Mouse (Mus musculus): ENCODE results near the gene Slc7a1.

The Slc7a1 gene

DNA sequence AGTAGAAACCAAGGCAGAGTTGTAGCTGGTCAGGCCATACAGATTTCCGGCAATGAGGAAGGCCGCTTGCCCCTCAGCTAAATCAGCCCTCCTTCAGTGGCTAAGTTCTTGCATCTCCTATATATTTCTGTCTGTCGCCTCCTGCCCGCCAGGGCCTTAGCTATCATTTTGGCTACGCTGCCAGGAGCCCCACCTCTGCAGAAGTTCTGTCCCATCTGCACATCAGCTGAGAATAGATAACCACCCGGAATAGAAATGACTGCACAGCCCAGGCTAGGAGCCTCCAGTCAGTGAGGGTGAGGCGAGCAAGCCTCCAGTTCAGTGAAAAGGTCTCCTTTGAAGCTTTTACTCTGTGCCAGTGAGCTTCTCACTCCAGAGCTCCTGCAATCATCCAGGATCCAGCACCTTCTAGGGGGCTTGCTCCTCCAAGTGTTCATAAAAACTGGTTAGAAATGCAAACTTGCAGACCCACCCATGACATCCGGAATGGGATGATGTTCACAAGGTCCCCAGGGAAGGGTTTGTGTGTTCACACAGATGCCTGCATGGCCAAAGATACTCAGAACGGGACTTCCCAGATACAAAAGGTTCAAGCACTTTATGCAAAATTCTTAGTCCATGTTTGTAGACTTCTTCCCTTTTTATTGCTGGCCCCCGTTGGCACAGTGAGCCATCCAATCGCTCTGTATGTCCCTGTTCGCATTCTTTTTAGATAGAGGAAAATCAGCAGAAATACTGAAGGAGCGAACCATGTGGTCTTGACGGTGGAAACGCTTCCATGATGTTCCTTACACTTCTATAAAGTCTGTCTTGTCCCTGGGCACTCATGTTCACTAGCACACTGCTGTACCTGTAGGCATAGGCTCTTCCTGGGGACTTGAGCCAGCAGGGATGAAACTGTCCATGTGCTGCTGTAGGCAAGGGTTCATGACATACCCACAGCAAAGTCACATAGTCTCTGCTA, 10.4 kb downstream of the Slc7a1 start:
- DNase-seq (ENCODE audit: low spot score): no peak

DNA sequence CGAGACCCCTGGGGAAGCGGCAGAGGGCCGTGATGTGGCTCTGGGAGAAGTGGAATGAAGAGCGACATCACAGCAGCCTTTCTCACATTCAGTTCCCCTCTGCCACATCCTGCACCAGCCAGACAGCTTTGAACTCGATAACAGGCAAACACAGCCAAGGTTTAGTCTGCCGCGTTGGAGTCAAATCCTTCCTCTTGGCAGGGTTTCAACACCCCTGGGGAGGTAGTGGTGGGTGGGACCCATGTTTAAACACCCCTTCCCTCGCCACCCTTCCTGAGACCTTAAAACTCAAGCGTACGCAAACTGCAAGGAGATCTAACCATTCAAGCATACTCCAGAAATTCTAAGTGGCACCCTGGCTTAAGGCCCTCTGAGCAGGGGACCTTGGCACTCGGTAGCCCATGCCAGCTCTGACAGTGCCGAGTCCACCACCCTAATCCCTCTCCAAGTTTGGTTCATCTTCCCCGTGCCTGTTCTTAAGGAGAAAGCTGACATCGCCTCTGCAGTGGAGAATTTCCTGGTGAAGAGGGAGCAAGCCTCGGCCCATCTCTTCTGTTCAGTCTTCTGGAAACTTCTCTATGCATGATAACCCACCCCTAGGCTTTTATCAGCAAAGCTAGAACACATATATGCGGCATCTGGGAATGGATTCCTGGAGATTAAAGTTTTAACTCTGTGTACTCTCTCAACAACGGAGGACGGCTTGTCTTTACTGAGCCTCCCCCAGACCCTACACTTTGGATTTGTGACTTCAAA, 11.3 kb downstream of the Slc7a1 start:
- no peak for DNase-seq (ENCODE audit: low spot score)

DNA sequence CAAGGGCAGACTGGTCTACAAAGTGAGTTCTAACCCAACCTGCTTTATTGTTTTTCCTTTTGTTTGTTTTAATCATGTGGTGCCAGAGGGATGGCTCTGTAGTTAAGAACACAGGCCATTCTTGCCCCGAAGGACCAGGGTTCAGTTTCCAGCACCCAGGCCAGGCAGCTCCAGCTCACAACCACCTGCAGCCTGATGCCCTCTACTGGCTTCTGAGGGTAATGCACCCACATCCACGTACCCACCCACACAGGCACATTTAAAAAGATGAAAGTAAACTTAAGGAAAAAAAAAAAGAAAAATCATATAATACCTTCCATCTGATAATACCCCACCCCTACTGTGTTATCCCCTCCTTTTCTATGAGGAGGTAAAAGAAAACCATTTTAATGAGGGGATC, 11.9 kb downstream of the Slc7a1 start:
- DNase-seq (ENCODE audit: low spot score): no peak

DNA sequence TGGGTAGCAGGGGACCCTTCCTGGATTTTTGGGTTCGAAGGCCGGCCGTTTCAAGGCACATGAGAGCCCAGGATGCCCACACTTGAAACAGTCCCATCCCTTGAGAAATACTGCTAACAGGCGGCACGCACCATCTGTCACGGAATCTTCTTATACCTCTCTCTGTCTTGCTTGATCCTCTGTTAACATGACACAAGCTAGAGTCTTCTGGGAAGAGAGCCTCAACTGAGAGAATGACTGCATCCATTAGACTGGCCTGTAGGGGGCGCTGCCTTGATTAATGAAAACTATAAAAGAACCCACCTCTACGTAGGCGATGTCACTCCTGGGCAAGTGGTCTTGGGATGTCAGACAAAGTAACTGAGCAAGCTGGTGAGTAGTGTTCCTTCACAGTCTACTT, 13.2 kb downstream of the Slc7a1 start:
- no peak for DNase-seq (ENCODE audit: low spot score)

DNA sequence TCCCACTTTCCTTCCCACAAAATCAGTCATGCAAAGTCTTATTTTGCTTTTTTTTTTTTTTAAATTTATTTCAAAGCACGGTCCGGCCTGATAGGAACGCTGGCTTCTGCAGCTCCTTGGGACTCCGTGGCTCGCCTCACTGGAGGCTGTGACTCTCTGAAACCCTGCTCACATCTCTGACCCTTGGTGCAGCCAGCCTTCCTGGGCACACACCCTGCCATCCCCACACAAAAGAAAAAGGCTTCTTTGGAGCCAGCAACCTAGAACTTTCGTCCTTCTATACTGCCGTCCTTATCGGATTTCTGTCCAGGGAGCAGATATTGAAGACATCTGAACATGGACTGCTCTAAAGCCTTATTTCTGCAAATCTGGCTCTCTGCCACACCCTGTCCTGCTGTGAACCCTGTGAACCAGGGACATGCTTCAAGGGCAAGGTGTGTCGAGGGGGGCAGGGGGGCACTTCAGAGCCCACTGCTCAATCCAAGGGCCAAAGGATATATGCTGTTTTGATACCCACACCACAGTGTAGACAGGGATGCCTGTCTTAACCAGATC, 15.1 kb downstream of the Slc7a1 start:
- DNase-seq (ENCODE audit: low spot score): no peak

DNA sequence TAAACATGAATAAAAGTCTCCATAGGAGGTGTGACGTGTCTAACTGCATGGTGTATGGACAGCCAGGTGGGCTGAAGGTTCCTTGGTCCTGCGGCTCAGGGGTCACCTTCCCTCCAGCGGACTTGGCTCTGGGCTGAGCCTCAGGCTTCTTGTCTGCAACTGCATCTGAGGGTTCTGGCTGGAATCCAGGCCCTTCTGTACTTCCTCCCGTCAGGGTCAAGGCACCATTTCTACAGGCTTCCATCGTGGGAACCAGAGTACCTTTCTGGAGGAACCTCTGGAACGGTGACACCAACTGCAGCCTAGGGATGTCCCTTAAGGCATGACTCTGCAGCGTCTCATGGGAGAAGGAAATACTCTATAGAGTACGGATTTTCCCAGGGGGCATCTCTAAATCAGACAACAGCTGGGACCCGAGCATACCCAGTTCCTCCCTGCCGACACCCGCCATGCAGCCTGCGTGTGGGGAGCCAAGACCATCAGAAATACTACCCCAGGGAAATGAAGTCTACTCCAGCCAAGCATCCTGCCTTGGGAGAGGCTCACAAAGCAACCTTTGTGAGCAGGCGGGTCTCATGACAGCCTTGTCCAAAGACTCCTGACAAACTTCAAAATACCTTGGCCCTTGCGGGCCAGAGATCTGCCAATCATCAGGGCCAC, 15.7 kb downstream of the Slc7a1 start:
- no peak for DNase-seq (ENCODE audit: low spot score)

DNA sequence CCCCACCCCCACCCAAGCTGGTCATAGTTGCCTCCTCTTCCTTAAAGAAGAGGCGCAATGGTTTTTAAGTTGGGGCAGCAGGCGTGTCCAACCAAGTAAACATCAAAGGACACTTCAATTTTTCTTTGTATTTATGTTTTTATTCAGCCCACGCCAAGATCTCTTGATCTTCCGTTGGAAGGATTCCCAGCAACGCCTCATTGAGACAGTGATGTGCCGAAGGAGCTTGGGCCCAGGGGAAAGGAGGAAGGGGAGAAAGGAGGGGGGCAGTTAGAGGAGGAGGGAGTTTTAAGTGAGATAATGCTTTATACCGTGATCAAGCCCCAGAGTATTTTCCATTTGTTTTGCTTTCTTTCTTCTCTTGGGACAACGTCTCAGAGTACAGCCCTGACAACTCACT, 18.6 kb downstream of the Slc7a1 start:
- DNase-seq (ENCODE audit: low spot score): no peak

DNA sequence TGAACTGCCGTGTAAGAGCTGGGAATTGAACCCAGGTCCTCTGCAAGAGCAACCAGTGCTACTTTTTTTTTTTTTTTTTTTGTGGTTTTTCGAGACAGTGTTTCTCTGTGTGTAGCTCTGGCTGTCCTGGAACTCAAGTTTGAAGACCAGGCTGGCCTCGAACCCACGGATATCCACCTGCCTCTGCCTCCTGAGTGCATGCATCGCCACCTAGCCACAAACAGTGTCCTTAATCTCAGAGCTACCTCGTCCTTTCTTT, 19.5 kb downstream of the Slc7a1 start:
- no peak for DNase-seq (ENCODE audit: low spot score)

DNA sequence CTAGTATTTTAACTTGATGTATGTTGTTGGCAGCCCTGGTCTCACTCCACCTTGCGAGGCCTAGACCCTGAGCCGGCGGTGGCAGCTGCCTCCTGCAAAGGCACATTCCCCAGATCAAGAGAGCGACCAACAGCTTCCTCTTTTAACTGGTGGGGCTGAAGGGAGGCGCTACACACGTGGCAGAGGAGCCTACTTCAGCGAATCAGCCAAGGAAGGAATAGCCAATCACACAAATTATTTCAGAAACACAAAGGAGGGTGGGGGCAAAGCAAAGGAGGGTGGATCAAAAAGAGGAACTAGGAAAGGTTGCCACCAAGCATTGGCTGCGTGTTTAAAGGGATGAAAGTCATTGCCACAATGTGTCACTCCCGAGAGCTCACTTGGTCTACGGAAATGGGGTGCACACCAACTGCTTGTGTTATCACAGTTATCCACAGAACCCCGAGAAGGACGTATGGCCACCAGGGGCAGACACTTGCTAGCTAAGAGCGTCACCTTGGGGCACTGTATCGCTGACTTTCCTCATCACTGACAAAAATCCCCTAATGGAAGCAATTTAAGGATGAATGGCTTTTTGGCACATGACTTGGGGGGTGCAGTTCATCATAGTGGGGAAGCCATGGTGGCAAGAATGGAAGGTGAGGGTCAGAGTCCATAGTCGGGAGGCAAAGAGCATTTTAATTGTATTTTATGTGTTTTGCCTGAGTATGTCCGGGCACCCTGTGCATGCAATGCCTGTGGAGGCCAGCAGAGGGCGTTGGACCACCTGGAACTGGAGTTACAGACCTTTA, 20.1 kb downstream of the Slc7a1 start:
- no peak for DNase-seq (ENCODE audit: low spot score)

DNA sequence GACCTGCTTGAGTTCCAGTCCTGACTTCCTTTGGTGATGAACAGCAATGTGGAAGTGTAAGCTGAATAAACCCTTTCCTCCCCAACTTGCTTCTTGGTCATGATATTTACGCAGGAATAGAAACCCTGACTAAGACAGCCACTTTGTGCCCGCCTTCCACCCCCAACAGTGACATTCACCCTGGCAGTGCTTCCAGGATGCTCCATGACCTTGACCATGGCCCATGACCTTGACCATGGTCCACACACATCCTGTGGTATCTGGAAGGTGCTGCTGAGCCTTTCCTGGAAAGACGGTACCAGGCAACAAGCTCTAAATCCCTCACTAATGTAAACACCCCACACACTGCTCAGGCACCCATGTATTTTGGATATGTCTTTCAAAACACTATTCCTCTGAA, 21.0 kb downstream of the Slc7a1 start:
- no peak for DNase-seq (ENCODE audit: low spot score)

DNA sequence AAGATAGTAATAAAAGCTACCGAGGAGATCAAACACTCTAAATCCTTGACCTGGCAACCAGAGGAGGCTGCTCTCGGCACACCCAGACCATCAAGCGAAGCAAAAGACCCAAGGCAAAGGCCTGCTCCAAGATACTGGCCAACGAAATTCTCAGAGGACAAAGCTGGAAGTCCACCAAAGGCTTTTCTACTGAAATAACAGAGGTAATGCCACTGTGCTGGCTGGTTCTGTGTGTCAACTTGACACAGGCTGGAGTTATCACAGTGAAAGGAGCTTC, 21.5 kb downstream of the Slc7a1 start:
- no peak for DNase-seq (ENCODE audit: low spot score)

DNA sequence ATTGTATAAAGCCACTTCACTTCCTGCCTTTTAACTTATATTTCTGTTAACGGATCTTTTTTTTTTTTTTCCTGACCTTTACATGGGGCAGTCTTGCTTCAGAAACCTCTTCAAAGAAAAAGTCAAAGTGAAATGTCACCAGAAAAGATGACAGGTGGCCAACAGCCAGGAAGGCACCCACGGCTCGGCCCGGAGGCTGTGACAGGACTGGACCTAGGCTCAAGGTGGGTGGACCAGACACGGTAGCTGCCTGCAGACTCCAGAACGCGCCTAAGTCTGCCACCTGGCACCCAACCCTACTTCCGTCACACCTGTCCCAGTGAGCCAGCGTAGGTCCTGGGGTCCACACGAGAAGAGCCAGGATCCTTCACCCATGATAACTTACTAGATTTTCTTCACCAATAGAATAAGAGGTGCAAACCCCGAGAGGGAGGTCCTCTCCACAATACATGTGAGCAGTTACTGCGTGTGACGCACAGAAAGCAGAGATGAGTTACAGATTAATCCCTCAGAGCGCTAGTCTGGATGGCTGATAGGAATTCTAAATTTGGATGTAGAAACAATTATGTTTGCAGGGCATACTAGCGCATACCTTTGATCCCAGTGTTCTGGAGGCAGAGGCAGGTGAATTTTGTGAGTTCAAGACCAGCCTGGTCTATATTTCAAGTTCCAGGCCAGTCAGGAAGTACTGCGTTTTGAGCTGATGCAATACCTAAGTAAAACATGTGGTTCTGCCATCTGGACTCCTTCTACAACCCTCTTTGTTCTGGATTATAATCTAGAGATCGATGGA, 22.1 kb downstream of the Slc7a1 start:
- no peak for DNase-seq (ENCODE audit: low spot score)

DNA sequence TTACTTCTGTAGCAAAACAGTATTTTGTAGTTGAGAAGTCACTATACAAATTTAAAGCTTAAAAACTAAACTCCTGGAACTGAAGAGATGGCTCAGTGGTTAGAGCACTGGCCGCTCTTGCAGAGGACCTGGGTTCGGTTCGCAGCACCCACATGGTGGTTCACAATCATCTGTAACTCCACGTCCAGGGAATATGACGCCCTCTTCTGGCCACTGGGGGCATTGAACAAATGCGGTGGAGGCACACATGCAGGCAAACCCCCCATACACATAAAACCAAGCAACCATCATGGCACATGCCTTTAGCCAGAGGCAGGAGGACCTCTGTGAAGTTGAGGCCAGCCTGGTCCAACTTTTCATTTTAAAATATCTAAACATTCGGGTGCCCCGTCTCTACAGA, 23.3 kb downstream of the Slc7a1 start:
- DNase-seq (ENCODE audit: low spot score): no peak

DNA sequence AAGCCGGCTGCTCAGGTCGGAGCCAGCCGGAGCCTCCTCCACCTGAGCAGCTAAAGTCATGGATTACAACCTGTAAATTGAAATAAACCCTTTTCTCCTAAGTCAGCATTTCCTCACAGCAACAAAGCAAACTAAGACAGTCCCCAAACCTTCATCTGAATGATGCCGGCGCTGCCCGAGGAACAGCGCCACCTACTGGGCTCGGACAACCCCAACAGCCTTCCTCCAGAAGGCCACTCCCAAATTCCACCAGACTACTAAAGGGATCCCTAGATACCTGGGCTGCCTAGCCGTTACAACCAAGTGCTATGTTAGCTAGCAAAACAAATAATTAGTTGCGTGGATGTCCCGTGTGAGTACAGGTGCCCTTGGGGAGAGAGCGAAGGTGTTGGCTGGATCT, 24.2 kb downstream of the Slc7a1 start:
- DNase-seq (ENCODE audit: low spot score): no peak

DNA sequence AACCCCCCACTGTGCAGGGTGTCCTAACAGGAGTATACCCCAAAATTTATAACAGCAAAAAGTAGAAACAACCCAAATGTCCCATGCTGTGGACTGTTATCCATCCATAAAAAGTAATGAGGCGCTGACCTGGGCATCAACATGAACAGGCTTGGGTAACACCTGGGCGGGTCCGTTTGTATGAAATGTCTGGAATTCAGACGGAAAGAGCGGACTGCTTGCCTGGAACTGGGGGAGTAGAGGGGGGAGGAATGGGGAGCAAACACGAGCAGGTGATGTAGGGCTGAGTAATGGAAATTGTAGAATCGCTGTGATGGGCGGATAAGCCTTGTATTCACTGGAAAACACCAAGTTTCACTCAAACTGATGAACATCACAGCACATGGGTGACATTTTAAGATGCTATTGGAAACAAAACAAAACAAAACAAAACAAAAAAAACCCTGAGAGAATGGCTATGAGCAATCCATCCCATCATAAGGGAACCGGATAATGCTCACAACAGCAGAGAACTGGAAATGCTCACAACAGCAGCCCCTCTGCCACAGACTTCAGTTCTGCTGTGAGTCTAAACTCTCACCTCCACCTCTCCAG, 26.5 kb downstream of the Slc7a1 start:
- no peak for DNase-seq (ENCODE audit: low spot score)

DNA sequence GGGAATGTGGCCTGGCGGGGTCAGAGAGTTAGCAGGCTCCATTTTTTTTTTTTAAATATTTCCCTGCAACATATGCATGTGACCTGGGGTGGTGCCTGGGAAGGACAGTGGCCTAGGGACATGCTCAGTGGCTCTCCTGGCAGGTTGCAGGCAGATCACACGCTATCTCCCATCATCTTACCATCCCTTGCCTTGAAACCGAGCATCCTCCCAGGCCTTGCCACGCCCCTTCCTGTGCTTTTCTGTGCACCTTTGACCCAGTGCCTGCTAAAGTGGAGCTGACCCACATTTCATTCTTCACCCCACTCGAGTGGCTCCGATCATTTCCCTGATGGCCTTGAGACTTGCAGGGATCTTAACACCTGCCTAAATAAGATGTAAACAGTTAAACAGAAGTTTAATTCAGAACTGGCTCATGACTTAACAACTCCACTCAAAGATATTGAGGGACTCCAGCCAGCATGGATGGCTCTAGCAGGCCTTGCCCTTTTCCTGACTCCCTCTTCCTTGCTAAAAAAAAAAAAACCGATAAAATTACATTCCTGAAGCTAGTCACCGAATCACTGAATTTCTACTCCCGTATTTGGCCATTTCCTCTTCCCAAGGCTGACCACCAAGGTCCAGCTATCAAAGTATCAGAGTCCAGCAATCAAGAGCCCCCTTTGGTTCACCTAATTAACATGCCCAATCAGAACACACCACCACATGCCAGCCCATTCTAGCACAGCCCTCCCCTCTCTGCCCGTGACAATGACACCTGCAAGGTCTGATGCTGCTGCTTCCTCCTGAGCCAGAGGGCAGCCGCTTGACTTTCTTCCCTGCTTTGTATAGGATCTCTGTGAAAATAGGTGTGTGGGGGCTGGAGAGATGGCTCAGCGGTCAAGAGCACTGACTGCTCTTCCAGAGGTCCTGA, 27.4 kb downstream of the Slc7a1 start:
- DNase-seq (ENCODE audit: low spot score): no peak

DNA sequence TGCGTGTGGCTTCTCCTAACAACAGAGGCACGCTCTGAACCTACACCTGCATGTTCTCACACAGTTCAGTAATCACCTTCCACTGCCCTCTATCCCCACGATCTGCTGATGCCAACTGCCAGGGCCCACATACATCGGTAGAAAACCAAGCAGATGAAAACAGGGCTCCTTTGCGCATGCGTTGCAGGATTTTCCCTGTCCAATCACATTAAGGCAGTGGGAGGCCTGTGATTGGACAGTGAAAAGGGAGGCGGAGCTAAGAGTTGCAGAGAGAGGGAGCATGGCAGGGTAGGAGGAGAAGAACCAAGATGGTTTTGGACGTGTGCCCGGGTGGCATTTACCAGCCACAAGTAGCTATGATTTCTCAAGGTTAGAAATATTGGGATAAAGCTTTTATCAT, 28.3 kb downstream of the Slc7a1 start:
- no peak for DNase-seq (ENCODE audit: low spot score)

DNA sequence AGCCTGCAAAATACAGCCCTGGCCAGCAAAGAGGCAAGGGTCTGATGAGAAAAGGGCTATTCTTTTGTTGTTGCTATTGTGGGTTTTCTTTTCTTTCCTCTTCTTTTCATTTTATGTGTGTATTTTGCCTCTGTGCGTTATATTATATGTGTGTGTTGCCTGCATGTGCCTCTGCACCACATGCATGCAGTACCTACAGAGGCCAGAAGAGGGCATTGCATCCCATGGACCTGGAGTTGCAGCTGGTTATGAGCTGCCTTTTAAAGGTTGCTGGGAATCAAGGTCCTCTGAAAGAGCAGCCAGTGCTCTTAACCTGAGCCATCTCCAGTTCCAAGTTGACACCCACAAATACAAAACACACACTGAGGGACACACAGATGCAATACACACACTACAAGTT, 29.1 kb downstream of the Slc7a1 start:
- no peak for DNase-seq (ENCODE audit: low spot score)

DNA sequence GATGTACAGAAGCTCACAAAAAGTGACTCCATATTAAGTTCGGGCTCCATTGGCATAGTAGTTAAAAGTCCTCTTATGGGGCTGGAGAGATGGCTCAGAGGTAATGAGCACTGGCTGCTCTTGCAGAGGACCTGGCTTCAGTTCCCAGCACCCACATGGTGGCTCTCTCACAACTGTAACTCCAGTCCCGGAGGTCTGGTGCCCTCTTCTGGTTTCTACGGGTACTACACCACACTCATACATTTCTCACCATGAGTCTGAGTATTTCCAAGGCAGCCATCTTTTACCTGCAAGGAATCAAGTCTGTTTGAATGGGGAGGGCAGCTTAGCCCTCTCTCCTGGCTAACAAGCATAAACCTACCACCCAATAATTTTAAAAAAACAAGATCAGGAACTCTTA, 30.5 kb downstream of the Slc7a1 start:
- DNase-seq (ENCODE audit: low spot score): no peak

DNA sequence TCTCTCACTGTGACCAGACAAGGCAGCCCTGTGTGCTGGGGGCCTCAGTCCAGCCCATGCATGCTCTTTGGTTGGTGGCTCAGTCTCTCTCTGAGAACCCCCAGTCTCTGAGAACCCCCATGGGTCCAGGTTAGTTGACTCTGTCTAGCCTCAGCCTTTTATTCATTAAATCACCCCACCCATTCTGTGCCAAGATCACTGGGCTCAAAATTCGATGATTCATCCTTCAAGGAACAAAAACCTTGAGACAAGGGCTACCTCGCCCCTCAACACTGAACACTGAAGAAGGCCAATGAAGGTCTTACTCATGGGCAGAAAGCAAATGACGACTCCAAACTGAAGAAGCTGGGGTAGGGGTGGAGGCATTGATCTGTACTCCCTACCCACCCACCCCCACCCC, 31.9 kb downstream of the Slc7a1 start:
- DNase-seq (ENCODE audit: low spot score): no peak
